Mouse (Mus musculus): ENCODE results near the gene Tpcn2. TPM values are rescaled to one million over a fixed set of nuclear protein-coding genes. Genes with fewer than 3 reads are reported as not detected.

Tpcn2 gene
- total RNA-seq, 2 experiments from 2014 or later = 9.4 to 11.7 TPM

DNA sequence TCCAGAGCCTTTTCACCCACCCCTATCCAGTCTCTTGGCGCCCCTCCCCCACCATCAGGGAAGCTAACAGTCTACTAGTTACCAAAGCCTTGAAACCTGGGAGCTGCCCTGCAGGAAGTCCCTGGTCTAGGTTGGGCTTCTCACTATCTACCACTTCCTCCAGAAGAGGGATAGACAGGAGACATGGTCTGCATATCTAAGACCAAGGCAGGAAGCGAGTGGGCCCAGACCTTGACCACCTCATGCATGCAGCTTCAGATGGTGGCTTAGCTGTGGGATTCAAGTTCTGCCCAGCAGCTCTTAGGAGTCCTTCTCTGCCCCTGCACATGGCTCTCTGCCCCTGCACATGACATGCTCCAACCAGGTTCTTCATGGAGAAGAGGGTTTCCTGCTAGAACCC, 34.9 kb downstream of the Tpcn2 start:
- no peak for DNase-seq (ENCODE audit: low spot score in 2 of 2)

DNA sequence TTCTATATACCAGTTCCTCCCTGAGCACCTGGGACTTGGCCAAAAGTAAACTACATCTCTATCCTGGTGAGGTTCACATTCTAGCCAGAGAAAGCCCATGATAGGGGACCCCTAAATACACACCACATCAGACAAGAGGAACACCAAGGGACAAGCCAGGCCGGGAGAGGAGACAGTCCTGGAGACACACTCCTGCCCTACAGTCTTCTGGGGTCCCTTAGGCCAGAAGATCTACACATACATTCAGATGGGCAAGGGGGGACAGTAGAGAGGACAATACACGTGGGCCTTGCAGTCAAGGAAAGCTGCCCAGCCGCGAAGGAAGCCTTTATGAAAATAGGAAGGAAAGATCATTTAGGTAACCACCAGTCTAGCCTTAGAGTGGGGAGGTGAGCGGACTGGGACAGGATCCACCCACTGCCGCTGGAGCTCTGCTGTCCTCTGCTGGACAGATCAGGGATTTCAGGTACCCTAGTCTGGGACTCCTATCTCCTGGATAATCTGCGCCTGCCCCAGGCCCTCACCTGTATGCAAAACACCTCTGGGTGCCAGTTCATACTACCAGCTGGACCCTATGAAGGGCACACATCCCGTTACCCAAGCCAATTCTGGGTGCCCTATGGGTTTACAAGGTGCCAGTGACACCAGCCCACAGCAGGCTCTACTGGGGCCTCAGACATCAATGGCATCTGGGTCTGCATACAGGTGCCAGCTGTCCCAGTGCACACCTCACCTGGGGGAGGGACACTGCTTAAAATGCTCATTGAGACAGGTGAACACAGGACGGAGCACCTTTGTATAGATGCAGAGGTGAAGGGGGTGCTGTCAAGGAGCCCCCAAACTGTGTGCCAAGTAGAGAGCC, 40.7 kb downstream of the Tpcn2 start:
- DNase-seq (ENCODE audit: low spot score in 2 of 2) = peak; percentile 67 to 80

DNA sequence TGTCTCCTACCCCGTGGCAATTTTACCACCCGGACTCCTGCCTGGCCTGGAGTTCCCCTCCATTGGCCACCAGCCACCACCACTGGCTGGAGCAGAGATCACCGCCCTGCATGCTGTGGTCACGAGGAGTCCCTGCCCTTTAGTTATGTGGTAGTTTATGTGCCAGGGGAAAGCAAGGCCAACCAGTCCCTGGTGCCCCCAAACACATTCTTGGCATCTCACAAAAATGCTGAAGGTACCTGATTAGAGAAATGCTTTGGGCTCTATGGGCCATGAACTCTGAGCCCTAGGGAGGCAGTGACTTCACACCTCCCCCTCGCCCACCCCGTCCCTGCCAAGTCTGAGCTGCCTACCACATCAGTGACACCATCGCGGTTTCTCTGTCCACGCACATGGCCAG, 41.8 kb downstream of the Tpcn2 start:
- DNase-seq (ENCODE audit: low spot score in 2 of 2) = no peak

DNA sequence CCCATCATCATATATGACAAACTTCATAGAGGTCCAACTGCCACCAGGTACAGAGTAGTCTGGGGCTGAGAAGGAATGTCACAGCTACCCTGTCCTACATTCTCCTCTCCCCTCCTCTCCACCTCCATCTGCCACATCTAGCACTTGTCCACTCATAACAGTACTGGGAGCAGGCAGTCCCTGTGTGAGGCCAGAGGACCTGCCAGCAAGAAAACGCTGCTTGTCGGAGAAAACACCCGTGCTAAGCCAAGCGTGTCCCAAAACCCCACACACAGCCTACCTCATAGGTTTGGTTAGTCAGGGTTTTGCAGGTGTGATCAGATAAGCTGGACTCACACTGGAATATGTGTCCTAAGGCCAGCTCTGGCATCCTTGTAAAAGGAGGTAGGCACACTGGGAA, 42.9 kb downstream of the Tpcn2 start:
- no peak for DNase-seq (ENCODE audit: low spot score in 2 of 2)

DNA sequence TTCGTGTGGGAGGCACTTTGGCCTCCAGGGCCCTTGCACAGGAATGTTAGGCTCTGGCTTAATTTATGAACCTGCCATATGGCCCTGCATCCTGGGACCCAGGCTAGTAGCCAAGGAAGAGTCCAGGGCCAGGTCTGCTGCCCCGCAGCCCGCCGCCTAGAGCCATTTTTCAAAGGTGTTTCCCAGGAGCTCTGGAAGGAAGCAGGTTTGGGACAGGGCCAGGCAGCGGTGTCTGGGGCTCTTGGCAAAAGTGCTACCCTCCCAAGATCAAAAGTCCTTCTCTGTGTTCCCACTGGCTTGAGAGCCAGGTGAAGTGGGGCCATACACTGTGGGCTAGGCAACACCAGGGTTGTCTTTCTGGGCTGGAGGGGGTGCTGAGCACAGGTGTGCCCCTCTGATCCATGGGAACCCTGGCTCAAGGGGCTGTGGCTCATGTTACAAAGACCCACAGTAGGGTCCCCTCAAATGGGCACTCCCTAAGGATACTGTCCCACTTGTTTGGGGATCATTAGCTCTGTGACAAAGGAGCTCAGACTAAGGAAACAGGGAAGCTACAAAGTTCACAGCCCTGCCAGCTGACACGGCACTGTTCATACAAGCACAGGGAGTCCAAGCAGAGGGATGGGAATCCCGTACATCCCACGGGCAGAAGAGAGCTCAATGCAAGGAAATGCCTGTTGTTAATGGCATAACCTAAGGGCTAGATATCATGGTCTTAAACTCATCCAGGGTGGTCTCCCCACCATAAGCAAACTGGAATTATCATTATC, 43.9 kb downstream of the Tpcn2 start:
- DNase-seq (ENCODE audit: low spot score in 2 of 2) = no peak

DNA sequence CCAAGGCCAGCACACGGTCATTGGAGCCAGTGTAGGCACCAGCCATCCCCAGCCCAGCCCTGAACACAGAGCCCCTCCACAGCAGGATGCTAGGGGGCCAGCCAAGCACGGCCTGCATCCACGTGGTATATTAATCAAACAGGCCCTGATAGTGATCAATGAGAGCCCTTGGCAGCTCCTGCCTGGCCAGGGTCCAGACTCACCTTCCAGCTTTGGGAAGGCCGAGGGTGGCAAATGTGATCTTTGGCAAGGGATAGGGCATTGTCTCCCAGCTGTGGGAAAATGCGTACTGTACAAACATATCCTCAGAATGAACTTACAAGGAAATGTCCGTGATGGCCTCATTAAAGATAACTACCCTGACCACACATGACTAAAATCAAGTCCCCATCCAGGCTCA, 44.7 kb downstream of the Tpcn2 start:
- DNase-seq (ENCODE audit: low spot score in 2 of 2) = no peak

DNA sequence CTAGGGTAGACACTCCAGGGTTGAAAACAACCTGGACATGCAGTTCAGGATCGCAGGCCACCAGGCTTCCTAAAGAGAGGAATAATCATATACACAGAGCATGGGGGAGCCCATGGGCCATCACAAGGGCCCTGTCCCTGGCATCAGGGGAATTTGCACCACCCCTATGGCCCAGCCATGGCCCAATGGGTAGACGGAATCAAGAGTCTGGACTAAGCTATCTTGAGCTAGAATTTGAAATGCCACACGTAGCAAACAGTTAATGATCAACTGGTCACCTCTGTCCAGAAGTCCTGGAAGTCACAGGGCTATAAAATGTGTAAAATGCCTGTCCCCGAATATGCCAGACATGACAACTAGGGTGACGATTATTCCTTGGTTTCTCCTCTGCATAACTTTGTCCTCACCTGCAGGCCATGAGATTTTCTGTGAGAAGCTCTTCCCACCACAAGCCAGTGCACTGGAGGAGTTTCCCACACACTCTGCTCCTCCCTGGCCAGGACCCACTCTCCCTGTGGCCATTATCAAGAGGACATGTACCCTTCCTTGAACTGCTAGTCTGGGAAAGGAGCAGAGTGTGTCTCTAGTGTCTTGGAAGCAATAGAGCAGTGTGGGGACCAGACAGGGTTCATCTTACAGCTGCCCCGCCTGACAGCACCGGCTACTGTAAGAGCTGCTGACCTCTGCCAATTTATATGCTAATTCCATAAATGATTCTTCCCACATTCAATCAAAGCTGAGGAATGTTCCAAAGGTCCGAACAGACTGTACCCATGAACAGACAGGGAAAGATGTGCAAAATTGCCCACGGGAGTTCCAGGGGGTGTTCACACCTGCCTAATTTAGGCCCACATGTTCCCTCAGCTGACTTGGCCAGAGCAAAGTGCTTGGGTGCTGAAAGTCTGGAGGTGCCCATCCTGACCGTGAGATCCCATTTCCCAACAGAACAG, 48.7 kb downstream of the Tpcn2 start:
- DNase-seq (ENCODE audit: low spot score in 2 of 2) = no peak

DNA sequence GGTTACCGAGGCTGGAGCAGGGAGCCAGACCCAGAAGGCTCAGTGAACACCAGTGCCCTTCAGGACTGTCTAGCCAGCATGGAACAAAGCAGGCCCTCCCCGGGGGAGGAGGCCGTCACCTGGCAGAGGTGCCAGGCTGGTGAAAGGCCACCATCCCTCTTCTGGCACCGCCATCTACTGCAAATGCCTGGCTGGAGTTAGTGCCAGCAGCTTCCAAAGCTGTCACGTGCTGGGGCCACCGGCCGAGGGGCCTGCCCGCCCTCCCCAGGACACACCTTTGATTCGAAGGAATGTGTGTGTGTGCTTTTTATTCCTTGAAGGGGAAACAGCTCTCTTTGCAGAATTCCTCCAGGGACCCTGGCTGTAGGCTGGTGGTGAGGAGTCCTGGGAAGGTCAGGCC, 52.2 kb downstream of the Tpcn2 start:
- DNase-seq (ENCODE audit: low spot score in 2 of 2) = no peak

DNA sequence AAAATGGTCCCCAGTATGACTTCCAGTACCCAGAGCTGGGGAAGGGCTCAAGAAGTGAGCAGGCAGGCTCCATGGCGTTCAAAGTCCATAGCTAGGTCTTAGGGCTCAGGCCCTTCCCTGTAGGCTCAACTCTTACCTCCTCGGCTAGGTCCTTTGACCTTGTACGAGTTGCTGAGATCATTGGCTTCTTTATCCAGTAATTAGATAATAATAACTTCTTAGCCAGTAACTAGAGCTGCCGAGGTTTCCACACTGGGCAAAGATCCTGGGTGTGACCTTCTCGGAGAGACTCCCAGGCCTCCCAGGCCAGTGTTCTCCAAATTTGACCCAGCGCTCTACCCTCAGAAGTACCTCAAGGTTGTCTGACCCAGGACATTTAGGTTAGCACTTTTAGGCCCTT, 57.2 kb downstream of the Tpcn2 start:
- DNase-seq (ENCODE audit: low spot score in 2 of 2) = no peak

DNA sequence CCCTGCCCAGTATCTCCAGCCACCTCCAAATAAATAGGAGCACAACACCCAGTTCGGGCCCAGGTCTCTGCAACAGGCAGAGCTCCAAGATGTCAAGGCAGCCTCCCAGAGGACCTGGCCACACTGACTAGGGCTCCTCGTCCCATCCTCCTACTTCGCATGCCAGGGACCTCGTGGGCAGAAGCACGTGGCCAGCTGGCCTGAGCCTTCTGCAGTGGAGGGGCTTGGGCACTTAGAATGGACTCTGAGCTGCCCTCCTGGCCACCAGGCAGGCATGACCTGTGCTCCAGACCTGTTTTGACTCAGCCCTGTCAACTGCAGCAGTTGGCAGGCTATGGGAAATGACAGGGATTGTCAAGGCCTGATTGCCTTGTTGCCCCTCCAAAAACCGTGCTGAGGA, 58.2 kb downstream of the Tpcn2 start:
- DNase-seq (ENCODE audit: low spot score in 2 of 2) = no peak

DNA sequence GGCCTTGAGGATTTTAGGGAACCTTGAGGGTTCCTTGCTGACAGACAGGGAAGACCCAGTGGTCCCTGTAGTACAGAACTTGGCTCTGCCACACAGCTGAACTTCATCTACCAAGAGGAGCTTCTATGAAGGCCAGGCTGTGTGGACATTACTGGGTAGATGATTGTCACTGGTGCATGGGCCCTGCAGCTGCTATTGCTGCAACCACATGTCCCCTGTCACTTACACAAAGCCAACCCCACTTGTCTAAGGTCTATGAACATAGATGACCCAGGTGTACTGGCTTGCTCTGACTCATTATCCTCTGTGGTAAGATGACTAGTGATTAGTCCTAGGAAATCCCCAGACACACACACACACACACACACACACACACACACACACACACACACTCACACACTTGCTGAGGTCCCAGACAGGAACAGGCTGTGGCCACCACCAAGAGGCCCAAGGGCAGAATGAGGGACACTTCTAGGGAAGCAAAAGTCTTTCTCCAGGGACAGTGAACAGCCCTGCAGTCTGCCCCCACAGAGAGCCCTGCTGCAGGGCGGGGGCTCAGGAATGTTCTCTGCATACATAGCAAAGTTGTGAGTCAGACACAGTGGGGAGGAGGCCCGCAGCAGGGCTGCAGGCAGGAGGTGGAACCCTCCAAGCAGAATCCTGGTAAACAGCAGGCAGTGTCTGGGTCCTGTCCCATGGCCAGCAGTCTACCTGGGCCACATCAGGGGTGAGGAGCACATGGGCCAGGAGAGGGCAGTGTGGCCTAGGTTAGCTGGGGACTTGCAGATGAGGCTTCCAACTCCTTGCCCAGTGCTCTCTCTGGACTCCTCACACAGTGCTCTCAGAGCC, 61.7 kb downstream of the Tpcn2 start:
- DNase-seq (ENCODE audit: low spot score in 2 of 2) = peak in 1 of 2 experiments; percentile 65

DNA sequence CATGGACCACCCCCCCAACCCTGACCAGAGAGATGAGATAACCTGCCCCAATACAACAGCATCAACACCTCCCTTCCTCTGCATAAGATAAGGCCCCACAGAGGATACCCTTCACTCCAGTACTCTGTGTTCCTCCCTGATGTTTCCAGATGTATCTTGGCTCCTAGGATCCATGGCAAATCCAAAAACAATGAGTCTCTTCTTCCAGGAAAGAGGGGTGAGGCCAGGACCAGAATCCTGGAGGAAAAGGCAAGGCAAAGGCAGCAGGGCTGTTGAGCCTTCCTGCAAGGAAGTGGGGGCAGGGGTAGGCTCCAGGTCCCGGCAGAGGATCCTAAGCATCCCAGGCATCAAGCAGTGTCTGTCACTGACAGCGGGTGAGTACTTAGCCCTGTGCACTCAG, 62.5 kb downstream of the Tpcn2 start:
- no peak for DNase-seq (ENCODE audit: low spot score in 2 of 2)

DNA sequence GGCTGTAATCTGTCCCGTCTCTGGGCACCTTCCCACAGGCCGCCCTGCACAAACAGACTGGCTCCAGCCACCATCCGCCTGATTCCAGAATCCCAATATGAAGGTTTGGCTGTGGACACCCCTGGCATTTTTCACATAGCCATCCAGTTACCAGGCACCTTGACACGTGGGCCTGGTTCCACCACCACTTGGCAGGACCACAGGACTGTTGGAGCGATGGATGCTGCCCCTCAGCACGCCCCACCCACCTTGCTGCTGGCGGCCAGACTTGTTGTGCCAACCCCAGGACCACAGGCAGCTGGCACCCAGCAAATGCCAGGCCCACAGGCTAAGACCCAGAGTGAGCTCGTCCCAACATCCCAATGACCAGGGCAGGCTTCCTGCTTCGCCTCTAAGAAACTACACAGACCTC, 64.4 kb downstream of the Tpcn2 start:
- DNase-seq (ENCODE audit: low spot score in 2 of 2) = peak in 1 of 2 experiments; percentile 39

DNA sequence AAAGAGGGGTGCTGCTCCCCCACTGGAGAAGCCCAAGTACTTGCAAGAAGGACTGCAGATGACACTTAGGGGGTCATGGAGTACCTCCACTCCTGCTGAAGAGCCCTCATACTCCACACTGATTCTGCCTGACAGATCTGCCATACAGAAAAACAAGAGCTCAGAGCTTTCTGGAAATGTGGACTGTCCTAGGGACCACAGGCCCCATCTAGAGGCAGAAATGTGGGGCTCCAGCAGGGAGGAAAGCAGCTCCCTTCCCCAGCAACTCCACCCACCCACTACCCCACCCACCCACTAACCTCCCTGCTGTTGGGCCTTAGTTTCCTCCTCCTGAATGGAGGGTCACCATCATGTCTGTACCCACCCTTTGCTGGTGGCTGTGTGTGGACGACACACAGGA, 67.2 kb downstream of the Tpcn2 start:
- DNase-seq (ENCODE audit: low spot score in 2 of 2) = peak in 1 of 2 experiments; percentile 37

DNA sequence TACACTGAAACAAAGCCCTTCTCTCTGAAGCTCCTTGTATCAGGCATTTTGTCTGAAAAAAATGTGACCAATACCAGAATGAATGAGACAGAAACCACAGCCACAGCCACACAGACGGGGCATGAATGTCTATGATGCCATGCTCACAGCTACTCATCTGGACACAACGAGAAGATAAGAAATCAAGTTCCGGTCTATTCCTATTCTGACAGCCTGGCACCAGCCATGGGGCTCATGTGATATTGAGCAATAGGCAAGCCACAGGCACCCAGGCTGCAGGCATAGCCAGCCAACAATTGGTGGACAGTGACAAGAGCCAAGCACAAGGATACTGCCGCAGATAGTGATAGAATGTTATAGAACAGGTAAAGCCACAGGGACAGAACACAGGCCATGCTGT, 68.3 kb downstream of the Tpcn2 start:
- no peak for DNase-seq (ENCODE audit: low spot score in 2 of 2)

DNA sequence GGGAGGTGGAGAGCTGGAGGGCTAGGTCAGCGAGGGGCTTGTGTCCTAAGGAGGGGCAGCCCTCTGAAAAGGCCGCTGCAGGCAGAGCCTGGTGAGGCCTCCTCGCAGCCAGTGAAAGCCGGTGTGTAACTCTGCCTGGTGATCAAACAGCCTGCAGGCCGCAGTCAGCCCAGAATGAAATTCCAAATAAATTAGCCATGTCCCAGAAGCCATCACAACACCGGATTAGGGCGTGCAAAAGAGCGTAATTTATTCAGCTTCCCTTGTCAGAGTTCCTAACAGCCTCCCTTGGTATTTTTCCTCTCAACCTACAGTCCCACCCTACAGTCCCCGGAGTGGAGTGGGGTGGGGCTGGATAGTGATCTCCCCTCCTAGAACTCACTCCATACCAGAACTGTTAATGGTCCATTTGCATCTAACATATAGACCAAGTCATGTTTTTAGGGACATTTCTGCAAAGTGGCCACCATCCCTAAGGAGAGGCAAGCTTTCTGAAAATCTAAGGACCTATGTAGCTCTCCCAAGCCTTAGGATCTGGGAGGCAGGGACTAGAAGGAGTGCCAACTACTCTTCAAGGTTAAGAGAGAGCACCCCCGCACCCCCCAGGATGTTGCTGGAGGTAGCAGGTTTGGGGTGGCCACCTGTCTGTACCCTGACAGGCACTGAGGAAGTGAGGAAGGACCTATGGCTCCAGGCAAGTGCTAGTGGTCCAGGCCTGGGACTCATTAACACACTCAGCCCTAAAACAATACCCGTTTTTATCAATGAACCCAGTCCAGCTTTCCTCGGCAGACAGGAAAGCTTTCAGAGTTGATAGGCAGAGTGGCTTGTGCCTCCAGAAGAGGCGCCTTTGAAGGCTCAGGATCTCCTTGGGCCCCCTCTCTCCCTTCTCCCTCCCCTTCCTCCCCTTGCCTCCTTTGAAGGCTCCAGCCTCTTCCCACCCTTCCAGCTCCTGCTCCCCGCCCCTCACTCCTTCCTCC, 71.8 kb downstream of the Tpcn2 start:
- DNase-seq (ENCODE audit: low spot score in 2 of 2) = no peak

DNA sequence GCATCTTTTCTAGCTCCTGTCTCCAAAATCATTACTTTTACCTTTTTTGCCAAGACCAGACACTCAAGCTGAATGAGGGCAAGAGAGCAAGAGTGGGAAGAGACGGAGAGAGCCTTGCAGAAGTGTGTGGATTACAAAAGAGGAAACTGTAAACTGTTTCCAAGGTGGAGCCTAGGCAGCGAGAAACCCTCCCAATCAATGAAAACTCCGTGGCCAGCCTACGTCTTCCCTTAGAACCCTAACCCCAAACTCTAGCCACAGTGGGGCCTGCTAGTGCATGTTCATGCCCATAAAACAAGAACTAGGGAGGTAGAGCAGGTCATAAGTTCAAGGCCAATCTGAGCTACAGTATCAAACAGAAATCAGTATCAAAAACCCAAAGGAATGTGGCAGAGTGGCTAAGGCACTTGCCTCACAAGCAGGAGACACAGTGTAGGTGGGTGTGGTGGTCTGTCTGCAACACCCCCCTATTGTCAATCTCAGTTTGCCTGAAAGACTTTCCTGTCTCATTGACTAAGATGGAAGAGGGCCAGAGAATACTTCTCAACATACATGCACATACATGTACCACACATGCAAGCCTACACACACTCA, 73.2 kb downstream of the Tpcn2 start:
- no peak for DNase-seq (ENCODE audit: low spot score in 2 of 2)

DNA sequence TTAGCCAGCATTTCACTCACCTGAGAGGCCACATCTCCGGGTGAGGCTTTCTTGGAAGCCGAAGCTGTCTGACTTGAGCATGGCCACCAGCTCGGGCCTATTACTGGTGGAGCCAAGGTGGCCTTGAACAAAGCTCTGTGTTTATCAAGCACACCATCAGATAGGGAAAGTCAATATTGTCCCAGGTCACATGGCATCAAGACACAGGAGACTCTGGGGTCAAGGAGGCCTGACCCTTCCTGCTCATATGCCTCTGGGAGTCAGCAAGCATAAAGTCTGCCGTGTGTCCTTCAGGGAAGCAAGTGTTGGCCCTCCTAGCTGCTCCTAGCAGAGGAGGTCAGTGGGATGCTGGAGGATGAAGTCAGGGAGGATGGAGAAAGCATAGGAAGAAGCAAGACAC, 75.8 kb downstream of the Tpcn2 start, which contains the start of gene 1810010D01Rik:
Gene 1810010D01Rik (minus strand): TSS at position 114 of the 400 bp plus-strand sequence.
- DNase-seq (ENCODE audit: low spot score in 2 of 2) = no peak

DNA sequence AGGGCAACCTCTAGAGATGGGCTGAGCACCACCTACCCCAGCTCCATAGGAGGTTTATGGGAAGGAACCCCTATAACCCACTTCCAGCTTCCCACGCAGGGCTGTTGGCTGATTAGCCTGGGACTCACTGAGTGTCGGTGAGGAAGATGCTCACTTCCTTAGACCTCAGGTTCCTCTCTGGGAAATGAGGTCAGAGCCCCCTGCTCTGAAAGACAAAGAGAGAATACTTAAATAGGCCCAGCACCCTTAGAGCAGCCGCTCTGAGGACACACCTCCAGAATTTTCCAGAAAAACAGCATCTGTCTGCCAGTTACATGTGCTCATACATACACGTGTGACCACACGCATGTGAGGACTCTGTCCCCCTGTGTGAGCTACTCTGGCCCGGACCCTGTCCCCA, 77.0 kb downstream of the Tpcn2 start:
- DNase-seq (ENCODE audit: low spot score in 2 of 2) = no peak

Data from gastrocnemius, postnatal 4 days (tissue).